Mouse (Mus musculus): ENCODE measurements around the gene Dis3l2. TPM values are rescaled to one million over a fixed set of nuclear protein-coding genes. Genes with fewer than 3 reads are reported as not detected.

Gene Dis3l2
- total and polyA plus RNA-seq, 2 experiments from 2014 or later = 33.3 to 45.7 TPM

- Histone ChIP-seq H3K36me3 (ENCODE audit: insufficient read depth, low read length) (peaks cover 2% of the 10 kb centered on the region; the same call in 1 of the 2 replicates), H3K27ac (ENCODE audit: low read depth, low read length) (no peak overlapping the region), H3K27me3 (ENCODE audit: insufficient read depth, low read length) (no peaks in the 10 kb centered on the region), H3K4me2 (ENCODE audit: low read depth, low read length, poor library complexity, severe bottlenecking) (no peak overlapping the region), H3K4me3 (ENCODE audit: low read depth, low read length) (no peak overlapping the region), H3K4me1 (ENCODE audit: insufficient read depth, low read length) (no peaks in the 10 kb centered on the region), H3K9ac (replicated peaks; ENCODE audit: low read length, poor library complexity, severe bottlenecking) (no peak overlapping the region), H3K9me3 (ENCODE audit: low read length) (no peaks in the 10 kb centered on the region)
- ATAC-seq (ENCODE audit: low FRiP score) = no peak
- 93% methylated on average over 3 of the region's 3 CpGs for WGBS
- DNase-seq (ENCODE audit: low spot score) = no peak
- TF ChIP-seq CTCF (IDR thresholded peaks at IDR 0.05) = no peak
Observed at GRCm38 (mm10) chr1:87021584-87021983, 318.0 kb downstream of the Dis3l2 start.

- Histone ChIP-seq H3K4me1 (ENCODE audit: insufficient read depth, low read length) (no peaks in the 10 kb centered on the region), H3K9ac (replicated peaks; ENCODE audit: low read length, poor library complexity, severe bottlenecking) (no peak overlapping the region), H3K9me3 (ENCODE audit: low read length) (no peaks in the 10 kb centered on the region), H3K27ac (ENCODE audit: low read depth, low read length) (no peak overlapping the region), H3K4me2 (ENCODE audit: low read depth, low read length, poor library complexity, severe bottlenecking) (no peak overlapping the region), H3K4me3 (ENCODE audit: low read depth, low read length) (no peak overlapping the region), H3K27me3 (ENCODE audit: insufficient read depth, low read length) (no peaks in the 10 kb centered on the region), H3K36me3 (ENCODE audit: insufficient read depth, low read length) (peaks cover 2% of the 10 kb centered on the region; the same call in 1 of the 2 replicates)
- WGBS = 82% methylated on average over 6 of the region's 6 CpGs
- DNase-seq (ENCODE audit: low spot score) (peak; percentile 49), ATAC-seq (ENCODE audit: low FRiP score) (0 out of 2 replicates have a peak, but pooled peaks have one; percentile 47)
- no peak for TF ChIP-seq CTCF (IDR thresholded peaks at IDR 0.05)
Observed at GRCm38 (mm10) chr1:87023291-87024170, 319.9 kb downstream of the Dis3l2 start.

- no peak for TF ChIP-seq CTCF (IDR thresholded peaks at IDR 0.05)
- Histone ChIP-seq H3K9me3 (ENCODE audit: low read length) (no peaks in the 10 kb centered on the region), H3K4me1 (ENCODE audit: insufficient read depth, low read length) (no peaks in the 10 kb centered on the region), H3K4me3 (ENCODE audit: low read depth, low read length) (no peak overlapping the region), H3K4me2 (ENCODE audit: low read depth, low read length, poor library complexity, severe bottlenecking) (no peak overlapping the region), H3K27me3 (ENCODE audit: insufficient read depth, low read length) (no peaks in the 10 kb centered on the region), H3K36me3 (ENCODE audit: insufficient read depth, low read length) (peaks cover 2% of the 10 kb centered on the region; the same call in 1 of the 2 replicates), H3K9ac (replicated peaks; ENCODE audit: low read length, poor library complexity, severe bottlenecking) (no peak overlapping the region), H3K27ac (ENCODE audit: low read depth, low read length) (no peak overlapping the region)
- WGBS = 63% methylated on average over 1 of the region's 1 CpGs
- no peak for ATAC-seq (ENCODE audit: low FRiP score)
- no peak for DNase-seq (ENCODE audit: low spot score)
Observed at GRCm38 (mm10) chr1:87025021-87025420, 321.4 kb downstream of the Dis3l2 start.

GRCm38 (mm10) chr1:87028786-87029185 is 325.2 kb downstream of the Dis3l2 start:
- DNase-seq (ENCODE audit: low spot score) (no peak), ATAC-seq (ENCODE audit: low FRiP score) (no peak)
- Histone ChIP-seq H3K4me2 (ENCODE audit: low read depth, low read length, poor library complexity, severe bottlenecking) (no peak overlapping the region), H3K4me3 (ENCODE audit: low read depth, low read length) (no peak overlapping the region), H3K27me3 (ENCODE audit: insufficient read depth, low read length) (no peaks in the 10 kb centered on the region), H3K27ac (ENCODE audit: low read depth, low read length) (no peak overlapping the region), H3K36me3 (ENCODE audit: insufficient read depth, low read length) (no peaks in the 10 kb centered on the region), H3K9ac (replicated peaks; ENCODE audit: low read length, poor library complexity, severe bottlenecking) (no peak overlapping the region), H3K4me1 (ENCODE audit: insufficient read depth, low read length) (no peaks in the 10 kb centered on the region), H3K9me3 (ENCODE audit: low read length) (no peaks in the 10 kb centered on the region)
- WGBS = 59% methylated on average over 2 of the region's 2 CpGs
- no peak for TF ChIP-seq CTCF (IDR thresholded peaks at IDR 0.05)

GRCm38 (mm10) chr1:87030652-87031051 is 327.0 kb downstream of the Dis3l2 start:
- no peak for DNase-seq (ENCODE audit: low spot score)
- Histone ChIP-seq H3K27me3 (ENCODE audit: insufficient read depth, low read length) (no peaks in the 10 kb centered on the region), H3K4me3 (ENCODE audit: low read depth, low read length) (no peak overlapping the region), H3K27ac (ENCODE audit: low read depth, low read length) (no peak overlapping the region), H3K9me3 (ENCODE audit: low read length) (no peaks in the 10 kb centered on the region), H3K36me3 (ENCODE audit: insufficient read depth, low read length) (no peaks in the 10 kb centered on the region), H3K9ac (replicated peaks; ENCODE audit: low read length, poor library complexity, severe bottlenecking) (no peak overlapping the region), H3K4me1 (ENCODE audit: insufficient read depth, low read length) (0 out of 2 replicates have a peak, but pooled peaks cover 3% of the 10 kb centered on the region), H3K4me2 (ENCODE audit: low read depth, low read length, poor library complexity, severe bottlenecking) (no peak overlapping the region)
- TF ChIP-seq CTCF (IDR thresholded peaks at IDR 0.05) = no peak
- WGBS = 46% methylated on average over 1 of the region's 1 CpGs
- ATAC-seq (ENCODE audit: low FRiP score) = no peak

- no peak overlapping the region for H3K4me3 ChIP-seq (ENCODE audit: low read depth, low read length)
- no peaks in the 10 kb centered on the region for H3K36me3 ChIP-seq (ENCODE audit: insufficient read depth, low read length)
- ATAC-seq (ENCODE audit: low FRiP score) = no peak
- no peak for DNase-seq (ENCODE audit: low spot score)
- WGBS = 65% methylated on average over 7 of the region's 7 CpGs
- H3K9ac ChIP-seq (replicated peaks; ENCODE audit: low read length, poor library complexity, severe bottlenecking) = no peak overlapping the region
- no peak overlapping the region for H3K4me2 ChIP-seq (ENCODE audit: low read depth, low read length, poor library complexity, severe bottlenecking)
- 0 out of 2 replicates have a peak, but pooled peaks cover 5% of the 10 kb centered on the region for H3K4me1 ChIP-seq (ENCODE audit: insufficient read depth, low read length)
- no peaks in the 10 kb centered on the region for H3K9me3 ChIP-seq (ENCODE audit: low read length)
- TF ChIP-seq CTCF (IDR thresholded peaks at IDR 0.05) = no peak
- H3K27me3 ChIP-seq (ENCODE audit: insufficient read depth, low read length) = no peaks in the 10 kb centered on the region
- H3K27ac ChIP-seq (ENCODE audit: low read depth, low read length) = no peak overlapping the region
Observed at GRCm38 (mm10) chr1:87032466-87032865, 328.9 kb downstream of the Dis3l2 start.
